Mouse (Mus musculus) CD4-positive, CD25-positive, alpha-beta regulatory T cell, adult 4 months (primary cell): ENCODE results near the gene Ppp1r13l. TPM values are rescaled to one million over a fixed set of nuclear protein-coding genes. Genes with fewer than 3 reads are reported as not detected.

ENCODE experiments used
- ATAC-seq: one replicate; pipeline ENCODE4 v1.8.0; 2017
- polyA plus RNA-seq, 2 experiments: library from polyadenylated mRNA; unstranded; fragments of 100-300 nt; shearing (Covaris generic); gene quantifications; one replicate each; pipeline ENCODE4 v1.2.1; 2017

The Ppp1r13l gene
- polyA plus RNA-seq, 2 experiments from 2014 or later: not detected

- peak; percentile 99 for ATAC-seq
Observed at GRCm38 (mm10) chr7:19420821-19421636, 61.5 kb downstream of the Ppp1r13l start.

DNA sequence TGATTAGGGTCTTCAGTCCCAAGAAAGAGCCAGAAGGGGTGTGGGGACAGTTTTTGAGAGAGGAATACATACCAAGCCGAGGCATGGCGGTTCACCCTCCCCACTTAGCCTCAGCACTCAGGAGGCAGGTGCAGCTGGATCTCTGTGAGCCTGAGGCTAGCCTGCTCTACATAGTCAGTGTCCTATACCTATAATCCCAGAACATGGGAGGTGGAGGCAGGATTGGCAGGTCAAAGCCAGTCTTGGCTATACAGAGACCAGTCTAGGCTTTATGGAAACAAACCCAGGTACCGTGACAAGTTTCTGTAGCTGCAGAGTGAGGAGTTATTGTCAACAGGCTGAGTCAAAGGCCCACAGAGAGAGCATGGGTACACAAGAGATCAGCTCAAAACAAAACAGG lies 63.5 kb downstream of the Ppp1r13l start:
- ATAC-seq: no peak

DNA sequence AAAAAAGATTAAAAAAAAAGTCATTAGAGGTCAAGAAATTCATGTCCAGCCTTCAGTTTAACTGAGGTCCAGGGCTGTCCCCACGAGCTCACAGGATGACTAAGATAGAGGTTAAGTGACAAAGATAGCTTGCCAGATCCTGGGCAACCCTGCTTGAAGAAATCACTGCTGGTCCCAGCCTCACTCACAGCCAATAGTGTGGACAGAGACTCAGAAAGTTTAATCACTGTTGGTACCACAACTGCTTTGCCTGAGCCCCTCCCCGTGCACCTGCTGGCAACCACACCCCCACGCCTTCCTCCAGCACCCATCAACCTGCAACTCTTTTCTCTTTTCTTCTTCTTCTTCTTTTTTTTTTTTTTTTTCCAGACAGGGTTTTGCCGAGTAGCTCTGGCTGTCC lies 64.5 kb downstream of the Ppp1r13l start:
- ATAC-seq: no peak

DNA sequence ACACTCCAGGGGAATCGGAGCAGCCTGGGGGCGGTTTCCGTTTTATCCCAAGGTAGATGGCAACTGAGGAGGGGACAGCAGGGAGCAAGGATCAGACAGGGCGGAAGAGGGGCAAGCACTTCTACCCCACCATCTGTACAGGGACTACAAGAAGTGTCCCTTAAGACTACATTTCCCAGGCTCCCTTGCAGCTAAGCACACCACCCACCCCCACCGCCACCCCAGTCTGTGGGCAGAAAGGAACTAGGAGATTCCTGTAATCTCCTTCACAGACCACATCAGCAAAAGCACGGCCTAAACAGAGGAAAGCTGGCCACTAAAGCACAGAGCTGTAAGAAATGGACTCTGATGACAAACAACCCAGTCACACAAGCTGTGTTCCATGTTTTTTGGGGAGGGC lies 66.8 kb downstream of the Ppp1r13l start:
- ATAC-seq: no peak

DNA sequence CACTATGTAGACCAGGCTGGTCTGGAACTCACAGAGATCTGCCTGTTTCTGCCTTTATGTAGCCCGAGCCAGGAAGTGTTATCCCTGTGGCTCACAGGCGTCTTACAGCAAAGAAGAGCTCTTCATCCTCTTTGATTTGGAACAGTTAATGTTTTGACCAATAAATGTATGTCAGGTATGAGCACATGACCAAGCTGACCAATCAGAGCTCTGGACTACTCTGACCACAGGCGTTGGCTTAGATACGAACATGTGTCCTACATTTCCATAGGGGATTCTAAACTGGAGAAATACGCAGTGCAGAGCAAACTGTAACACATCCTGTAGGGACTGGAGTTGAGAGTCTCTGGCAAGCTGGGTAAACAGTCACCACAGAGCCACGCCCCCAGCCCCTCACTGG lies 67.3 kb downstream of the Ppp1r13l start:
- ATAC-seq: no peak

Other genes with a start within 250 kb of the Ppp1r13l start
- gene Gm4969, start 241.4 kb upstream of the Ppp1r13l start, polyA plus RNA-seq: not detected
- gene Fbxo46, start 239.9 kb upstream of the Ppp1r13l start, polyA plus RNA-seq: 10 to 100 TPM; 23.1 to 29.0 TPM
- gene Qpctl, start 210.5 kb upstream of the Ppp1r13l start, polyA plus RNA-seq: 10 to 100 TPM in 1 of 2 experiments, 1 to 10 TPM in 1; 9.1 to 17.8 TPM
- gene Snrpd2, start 210.0 kb upstream of the Ppp1r13l start, polyA plus RNA-seq: 10 to 100 TPM; 63.0 to 77.3 TPM
- gene Gipr, start 193.6 kb upstream of the Ppp1r13l start, polyA plus RNA-seq: not detected
- gene Eml2, start 183.3 kb upstream of the Ppp1r13l start, polyA plus RNA-seq: 10 to 100 TPM in 1 of 2 experiments, 1 to 10 TPM in 1; 10.0 to 30.1 TPM
- under 1 TPM in 1 of 2 experiments, not detected in 1; 0.11 TPM for gene Gpr4, start 147.2 kb upstream of the Ppp1r13l start, polyA plus RNA-seq
- gene Opa3, start 131.4 kb upstream of the Ppp1r13l start, polyA plus RNA-seq: 10 to 100 TPM; 15.2 to 24.0 TPM
- gene Vasp, start 87.9 kb upstream of the Ppp1r13l start, polyA plus RNA-seq: 100 to 1,000 TPM in 1 of 2 experiments, 10 to 100 TPM in 1; 52.3 to 109 TPM
- gene Ppm1n, start 79.7 kb upstream of the Ppp1r13l start, polyA plus RNA-seq: 1 to 10 TPM; 1.7 to 2.1 TPM
- not detected for gene Rtn2, start 77.1 kb upstream of the Ppp1r13l start, polyA plus RNA-seq
- 1 to 10 TPM in 1 of 2 experiments, under 1 TPM in 1; 0.35 to 2.7 TPM for gene Fosb, start 49.7 kb upstream of the Ppp1r13l start, polyA plus RNA-seq
- 10 to 100 TPM; 71.2 to 78.1 TPM for gene Ercc1, start 15.0 kb upstream of the Ppp1r13l start, polyA plus RNA-seq
- gene Cd3eap, start 266 bp upstream of the Ppp1r13l start, polyA plus RNA-seq: 10 to 100 TPM; 15.8 to 17.6 TPM
- 10 to 100 TPM; 10.1 to 11.6 TPM for gene Ercc2, start 22.3 kb downstream of the Ppp1r13l start, polyA plus RNA-seq
- gene Klc3, start 44.4 kb downstream of the Ppp1r13l start, polyA plus RNA-seq: 1 to 10 TPM; 2.6 to 3.3 TPM
- not detected for gene Ckm, start 45.0 kb downstream of the Ppp1r13l start, polyA plus RNA-seq
- 1 to 10 TPM in 1 of 2 experiments, under 1 TPM in 1; 0.91 to 1.3 TPM for gene Mark4, start 99.1 kb downstream of the Ppp1r13l start, polyA plus RNA-seq
- not detected for gene Exoc3l2, start 103.6 kb downstream of the Ppp1r13l start, polyA plus RNA-seq
- under 1 TPM; 0.37 to 0.86 TPM for gene Bloc1s3, start 148.6 kb downstream of the Ppp1r13l start, polyA plus RNA-seq
- 10 to 100 TPM; 45.8 to 50.7 TPM for gene Trappc6a, start 148.6 kb downstream of the Ppp1r13l start, polyA plus RNA-seq
- gene Nkpd1, start 158.1 kb downstream of the Ppp1r13l start, polyA plus RNA-seq: not detected
- 1 to 10 TPM; 1.9 to 2.8 TPM for gene Ppp1r37, start 203.3 kb downstream of the Ppp1r13l start, polyA plus RNA-seq
- 1 to 10 TPM; 1.7 to 1.9 TPM for gene Zfp296, start 217.5 kb downstream of the Ppp1r13l start, polyA plus RNA-seq
- gene Gemin7, start 217.8 kb downstream of the Ppp1r13l start, polyA plus RNA-seq: 100 to 1,000 TPM in 1 of 2 experiments, 10 to 100 TPM in 1; 91.0 to 100 TPM
- gene Clasrp, start 244.7 kb downstream of the Ppp1r13l start, polyA plus RNA-seq: 1 to 10 TPM; 9.0 to 9.4 TPM